Mouse (Mus musculus): ENCODE measurements around the gene Gramd2. TPM values are rescaled to one million over a fixed set of nuclear protein-coding genes. Genes with fewer than 3 reads are reported as not detected.

Gene Gramd2
- polyA plus RNA-seq, 1 experiment from 2014 or later: 3.8 TPM

GRCm38 (mm10) chr9:59725515-59725914, 45.6 kb downstream of the Gramd2 start:
- H3K4me3 ChIP-seq (replicated peaks): no peak overlapping the region
- 80% methylated on average over 10 of the region's 10 CpGs for WGBS
- 0 out of 2 replicates have a peak, but pooled peaks cover 6% of the 10 kb centered on the region for H3K27me3 ChIP-seq (replicated peaks)
- no peaks in the 10 kb centered on the region for H3K9me3 ChIP-seq (replicated peaks)
- H3K9ac ChIP-seq (replicated peaks): no peak overlapping the region
- H3K27ac ChIP-seq (replicated peaks): no peak overlapping the region
- no peaks in the 10 kb centered on the region for H3K36me3 ChIP-seq
- ATAC-seq (ENCODE audit: low FRiP score): no peak
- no peak overlapping the region for H3K4me2 ChIP-seq
- peaks cover 10% of the 10 kb centered on the region for H3K4me1 ChIP-seq

GRCm38 (mm10) chr9:59727569-59728286, 47.8 kb downstream of the Gramd2 start:
- no peak overlapping the region for H3K4me3 ChIP-seq (replicated peaks)
- no peaks in the 10 kb centered on the region for H3K27me3 ChIP-seq (replicated peaks)
- 89% methylated on average over 11 of the region's 11 CpGs for WGBS
- H3K4me1 ChIP-seq: peaks cover 10% of the 10 kb centered on the region
- H3K9me3 ChIP-seq (replicated peaks): no peaks in the 10 kb centered on the region
- ATAC-seq (ENCODE audit: low FRiP score): no peak
- no peak overlapping the region for H3K9ac ChIP-seq (replicated peaks)
- no peaks in the 10 kb centered on the region for H3K36me3 ChIP-seq
- no peak overlapping the region for H3K27ac ChIP-seq (replicated peaks)
- no peak overlapping the region for H3K4me2 ChIP-seq

GRCm38 (mm10) chr9:59731136-59731535, 51.2 kb downstream of the Gramd2 start:
- 89% methylated on average over 5 of the region's 5 CpGs for WGBS
- no peaks in the 10 kb centered on the region for H3K9me3 ChIP-seq (replicated peaks)
- no peak overlapping the region for H3K9ac ChIP-seq (replicated peaks)
- no peak overlapping the region for H3K4me3 ChIP-seq (replicated peaks)
- no peak overlapping the region for H3K4me2 ChIP-seq
- ATAC-seq (ENCODE audit: low FRiP score): no peak
- no peak overlapping the region for H3K27ac ChIP-seq (replicated peaks)
- no peaks in the 10 kb centered on the region for H3K27me3 ChIP-seq (replicated peaks)
- H3K4me1 ChIP-seq: no peaks in the 10 kb centered on the region
- H3K36me3 ChIP-seq: no peaks in the 10 kb centered on the region

- ATAC-seq (ENCODE audit: low FRiP score): no peak
- Histone ChIP-seq H3K9ac (replicated peaks) (no peak overlapping the region), H3K9me3 (replicated peaks) (no peaks in the 10 kb centered on the region), H3K27me3 (replicated peaks) (no peaks in the 10 kb centered on the region), H3K4me2 (no peak overlapping the region), H3K4me3 (replicated peaks) (no peak overlapping the region), H3K4me1 (no peaks in the 10 kb centered on the region), H3K36me3 (no peaks in the 10 kb centered on the region), H3K27ac (replicated peaks) (no peak overlapping the region)
- WGBS: 81% methylated on average over 6 of the region's 6 CpGs
These were observed 53.1 kb downstream of the Gramd2 start for GRCm38 (mm10) chr9:59733075-59733474.

GRCm38 (mm10) chr9:59735394-59735793, 55.5 kb downstream of the Gramd2 start:
- Histone ChIP-seq H3K4me3 (replicated peaks) (no peak overlapping the region), H3K27ac (replicated peaks) (no peak overlapping the region), H3K9ac (replicated peaks) (no peak overlapping the region), H3K27me3 (replicated peaks) (no peaks in the 10 kb centered on the region), H3K36me3 (no peaks in the 10 kb centered on the region), H3K4me2 (no peak overlapping the region), H3K9me3 (replicated peaks) (no peaks in the 10 kb centered on the region), H3K4me1 (no peaks in the 10 kb centered on the region)
- no peak for ATAC-seq (ENCODE audit: low FRiP score)
- 74% methylated on average over 4 of the region's 4 CpGs for WGBS

GRCm38 (mm10) chr9:59740593-59740992, 60.6 kb downstream of the Gramd2 start:
- H3K27ac ChIP-seq (replicated peaks): no peak overlapping the region
- no peak overlapping the region for H3K4me2 ChIP-seq
- 88% methylated on average over 2 of the region's 2 CpGs for WGBS
- no peaks in the 10 kb centered on the region for H3K27me3 ChIP-seq (replicated peaks)
- no peak overlapping the region for H3K4me3 ChIP-seq (replicated peaks)
- no peaks in the 10 kb centered on the region for H3K36me3 ChIP-seq
- no peaks in the 10 kb centered on the region for H3K9me3 ChIP-seq (replicated peaks)
- H3K9ac ChIP-seq (replicated peaks): no peak overlapping the region
- no peaks in the 10 kb centered on the region for H3K4me1 ChIP-seq
- no peak for ATAC-seq (ENCODE audit: low FRiP score)

- H3K4me1 ChIP-seq: no peaks in the 10 kb centered on the region
- H3K4me3 ChIP-seq (replicated peaks): no peak overlapping the region
- H3K36me3 ChIP-seq: no peaks in the 10 kb centered on the region
- WGBS: 94% methylated on average over 3 of the region's 3 CpGs
- ATAC-seq (ENCODE audit: low FRiP score): no peak
- no peaks in the 10 kb centered on the region for H3K27me3 ChIP-seq (replicated peaks)
- no peak overlapping the region for H3K27ac ChIP-seq (replicated peaks)
- H3K4me2 ChIP-seq: no peak overlapping the region
- no peak overlapping the region for H3K9ac ChIP-seq (replicated peaks)
- H3K9me3 ChIP-seq (replicated peaks): no peaks in the 10 kb centered on the region
These were observed 64.0 kb downstream of the Gramd2 start for GRCm38 (mm10) chr9:59743903-59744302.

- Histone ChIP-seq H3K36me3 (no peaks in the 10 kb centered on the region), H3K9ac (replicated peaks) (no peak overlapping the region), H3K9me3 (replicated peaks) (no peaks in the 10 kb centered on the region), H3K4me1 (peaks cover 10% of the 10 kb centered on the region), H3K27ac (replicated peaks) (no peak overlapping the region), H3K4me3 (replicated peaks) (no peak overlapping the region), H3K4me2 (no peak overlapping the region), H3K27me3 (replicated peaks) (no peaks in the 10 kb centered on the region)
- WGBS: 96% methylated on average over 2 of the region's 2 CpGs
- ATAC-seq (ENCODE audit: low FRiP score): no peak
These were observed 68.4 kb downstream of the Gramd2 start for GRCm38 (mm10) chr9:59748387-59748786.

GRCm38 (mm10) chr9:59748969-59749368, 69.0 kb downstream of the Gramd2 start:
- Histone ChIP-seq H3K27me3 (replicated peaks) (no peaks in the 10 kb centered on the region), H3K9ac (replicated peaks) (no peak overlapping the region), H3K36me3 (no peaks in the 10 kb centered on the region), H3K4me2 (peak overlapping the region; percentile 74; the same call in 1 of the 2 replicates), H3K27ac (replicated peaks) (no peak overlapping the region; the same call in 1 of the 2 replicates), H3K9me3 (replicated peaks) (no peaks in the 10 kb centered on the region), H3K4me1 (peaks cover 10% of the 10 kb centered on the region), H3K4me3 (replicated peaks) (no peak overlapping the region)
- WGBS: 93% methylated on average over 11 of the region's 11 CpGs
- ATAC-seq (ENCODE audit: low FRiP score): no peak

GRCm38 (mm10) chr9:59749581-59750265, 69.8 kb downstream of the Gramd2 start:
- no peak for ATAC-seq (ENCODE audit: low FRiP score)

GRCm38 (mm10) chr9:59750267-59751065, 70.5 kb downstream of the Gramd2 start, which contains the start of the genes Senp8 and Myo9a:
Senp8 (minus strand) TSS chr9:59750710.
Myo9a (plus strand) TSS chr9:59750896.
- H3K27me3 ChIP-seq (replicated peaks): no peaks in the 10 kb centered on the region
- peak within 1 kb of the TSS; percentile 74 for H3K4me2 ChIP-seq
- peaks cover 10% of the 10 kb centered on the region for H3K4me1 ChIP-seq
- H3K9ac ChIP-seq (replicated peaks): peak within 1 kb of the TSS; percentile 81
- peak; percentile 95 for ATAC-seq (ENCODE audit: low FRiP score)
- H3K4me3 ChIP-seq (replicated peaks): peak within 1 kb of the TSS; percentile 96
- under 1% methylated on average over 59 of the region's 59 CpGs for WGBS
- H3K27ac ChIP-seq (replicated peaks): peak within 1 kb of the TSS; percentile 95
- no peaks in the 10 kb centered on the region for H3K36me3 ChIP-seq
- no peaks in the 10 kb centered on the region for H3K9me3 ChIP-seq (replicated peaks)

More at GRCm38 (mm10) chr9:59749581-59750265, 69.8 kb downstream of the Gramd2 start:
- Histone ChIP-seq H3K9ac (replicated peaks) (peak overlapping the region; percentile 75), H3K27ac (replicated peaks) (peak overlapping the region; percentile 92), H3K4me3 (replicated peaks) (peak overlapping the region; percentile 96), H3K9me3 (replicated peaks) (no peaks in the 10 kb centered on the region), H3K4me1 (peaks cover 10% of the 10 kb centered on the region), H3K27me3 (replicated peaks) (no peaks in the 10 kb centered on the region), H3K4me2 (peak overlapping the region; percentile 74), H3K36me3 (no peaks in the 10 kb centered on the region)
- WGBS: 35% methylated on average over 12 of the region's 12 CpGs

All from neural tube, embryonic 15.5 days (tissue).